Mouse (Mus musculus): ENCODE results near the gene Mgme1.

- no peak for TF ChIP-seq CTCF (IDR thresholded peaks at IDR 0.05; ENCODE audit: low read depth)
- TF ChIP-seq EP300 (optimal IDR thresholded peaks at IDR 0.05): no peak
Measured at GRCm38 (mm10) chr2:144267731-144268015, 2.8 kb upstream of the Mgme1 start.
